Mouse (Mus musculus): ENCODE measurements around the gene Tmem163. TPM values are rescaled to one million over a fixed set of nuclear protein-coding genes. Genes with fewer than 3 reads are reported as not detected.

The Tmem163 gene
- polyA plus RNA-seq, 1 experiment from 2014 or later: 0.69 TPM

DNA sequence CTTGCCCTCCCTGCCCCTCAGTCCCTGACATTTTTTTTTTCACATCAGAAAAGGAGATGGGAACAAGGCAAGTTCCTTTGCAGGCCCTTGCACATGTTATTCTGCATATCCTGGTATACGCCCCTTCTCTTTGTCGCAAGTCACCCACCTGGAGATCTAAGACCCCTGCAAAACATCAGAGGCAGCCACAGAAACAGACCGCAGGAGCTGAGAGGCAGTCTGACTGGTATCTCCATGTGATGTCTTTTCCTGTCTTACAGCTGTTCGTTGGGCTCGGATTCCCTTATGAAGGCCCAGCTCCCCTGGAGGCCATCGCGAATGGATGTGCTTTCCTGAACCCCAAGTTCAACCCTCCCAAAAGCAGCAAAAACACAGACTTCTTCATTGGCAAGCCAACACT lies 219.8 kb downstream of the Tmem163 start:
- no peak for TF ChIP-seq CTCF (IDR thresholded peaks at IDR 0.05; ENCODE audit: low read depth)
- TF ChIP-seq EP300 (optimal IDR thresholded peaks at IDR 0.05): no peak

DNA sequence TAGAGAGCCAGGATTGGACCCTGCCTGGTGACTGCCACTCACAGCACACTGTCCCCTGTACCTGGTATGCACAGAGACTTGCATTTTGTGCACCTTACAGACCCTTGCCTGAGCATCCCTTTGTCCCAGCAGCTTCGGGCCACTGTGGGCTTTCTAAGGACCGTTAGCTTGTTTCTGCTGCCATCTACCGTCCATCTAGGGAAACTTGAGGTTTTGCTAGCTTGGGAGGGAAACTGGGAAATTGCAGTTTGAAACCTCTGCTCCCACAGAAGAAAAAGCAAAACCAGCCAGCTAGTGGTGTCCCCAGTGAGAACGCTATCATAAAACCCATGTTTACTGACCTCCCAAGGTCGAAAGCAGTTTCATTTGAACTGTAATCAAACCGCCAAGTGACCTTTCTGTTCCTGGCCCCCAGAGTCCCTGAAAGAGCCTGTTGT lies 220.3 kb downstream of the Tmem163 start:
- Histone ChIP-seq H3K4me2 (replicated peaks; ENCODE audit: low read depth) (no peak overlapping the region), H3K4me3 (ENCODE audit: low read depth, low read length) (no peak overlapping the region), H3K9me3 (ENCODE audit: control insufficient read depth, low read length) (no peaks in the 10 kb centered on the region), H3K36me3 (ENCODE audit: control insufficient read depth, insufficient read depth, low read length) (peaks cover 4% of the 10 kb centered on the region; the same call in 1 of the 2 replicates), H3K27me3 (ENCODE audit: control insufficient read depth, insufficient read depth, low read length) (no peaks in the 10 kb centered on the region), H3K27ac (replicated peaks) (no peak overlapping the region), H3K9ac (ENCODE audit: low read length) (no peak overlapping the region), H3K4me1 (replicated peaks; ENCODE audit: control insufficient read depth, insufficient read depth) (no peaks in the 10 kb centered on the region)
- ATAC-seq (ENCODE audit: low FRiP score, low TSS enrichment) (peak; percentile 54), DNase-seq (ENCODE audit: low spot score) (peak; percentile 54)
- WGBS: 14% methylated on average over 6 of the region's 6 CpGs
- TF ChIP-seq EP300 (optimal IDR thresholded peaks at IDR 0.05) (no peak), CTCF (IDR thresholded peaks at IDR 0.05; ENCODE audit: low read depth) (peak; percentile 95)

More for the DNA sequence above, 219.8 kb downstream of the Tmem163 start:
- ATAC-seq (ENCODE audit: low FRiP score, low TSS enrichment) (no peak), DNase-seq (ENCODE audit: low spot score) (no peak)
- Histone ChIP-seq H3K27me3 (ENCODE audit: control insufficient read depth, insufficient read depth, low read length) (no peaks in the 10 kb centered on the region), H3K36me3 (ENCODE audit: control insufficient read depth, insufficient read depth, low read length) (peaks cover 4% of the 10 kb centered on the region; the same call in 1 of the 2 replicates), H3K9me3 (ENCODE audit: control insufficient read depth, low read length) (no peaks in the 10 kb centered on the region), H3K4me2 (replicated peaks; ENCODE audit: low read depth) (no peak overlapping the region), H3K4me1 (replicated peaks; ENCODE audit: control insufficient read depth, insufficient read depth) (no peaks in the 10 kb centered on the region), H3K27ac (replicated peaks) (no peak overlapping the region), H3K9ac (ENCODE audit: low read length) (no peak overlapping the region), H3K4me3 (ENCODE audit: low read depth, low read length) (no peak overlapping the region)
- 88% methylated on average over 7 of the region's 7 CpGs for WGBS

GRCm38 (mm10) chr1:127453397-127453796 lies 226.0 kb downstream of the Tmem163 start:
- Histone ChIP-seq H3K4me3 (ENCODE audit: low read depth, low read length) (no peak overlapping the region), H3K27ac (replicated peaks) (no peak overlapping the region), H3K9ac (ENCODE audit: low read length) (no peak overlapping the region), H3K27me3 (ENCODE audit: control insufficient read depth, insufficient read depth, low read length) (no peaks in the 10 kb centered on the region), H3K9me3 (ENCODE audit: control insufficient read depth, low read length) (no peaks in the 10 kb centered on the region), H3K36me3 (ENCODE audit: control insufficient read depth, insufficient read depth, low read length) (no peaks in the 10 kb centered on the region), H3K4me1 (replicated peaks; ENCODE audit: control insufficient read depth, insufficient read depth) (no peaks in the 10 kb centered on the region), H3K4me2 (replicated peaks; ENCODE audit: low read depth) (no peak overlapping the region)
- ATAC-seq (ENCODE audit: low FRiP score, low TSS enrichment) (no peak), DNase-seq (ENCODE audit: low spot score) (no peak)
- 92% methylated on average over 6 of the region's 6 CpGs for WGBS
- TF ChIP-seq EP300 (optimal IDR thresholded peaks at IDR 0.05): no peak
- no peak for TF ChIP-seq CTCF (IDR thresholded peaks at IDR 0.05; ENCODE audit: low read depth)

GRCm38 (mm10) chr1:127444836-127445485 lies 234.4 kb downstream of the Tmem163 start:
- DNase-seq (ENCODE audit: low spot score) (no peak), ATAC-seq (ENCODE audit: low FRiP score, low TSS enrichment) (no peak)
- no peak overlapping the region for H3K27ac ChIP-seq (replicated peaks)
- H3K9me3 ChIP-seq (ENCODE audit: control insufficient read depth, low read length): no peaks in the 10 kb centered on the region
- H3K36me3 ChIP-seq (ENCODE audit: control insufficient read depth, insufficient read depth, low read length): peaks cover 5% of the 10 kb centered on the region; the same call in 1 of the 2 replicates
- H3K9ac ChIP-seq (ENCODE audit: low read length): no peak overlapping the region
- no peaks in the 10 kb centered on the region for H3K27me3 ChIP-seq (ENCODE audit: control insufficient read depth, insufficient read depth, low read length)
- H3K4me3 ChIP-seq (ENCODE audit: low read depth, low read length): no peak overlapping the region
- whole genome bisulfite sequencing: 54% methylated on average over 5 of the region's 5 CpGs
- H3K4me1 ChIP-seq (replicated peaks; ENCODE audit: control insufficient read depth, insufficient read depth): no peaks in the 10 kb centered on the region
- TF ChIP-seq CTCF (IDR thresholded peaks at IDR 0.05; ENCODE audit: low read depth) (no peak), EP300 (optimal IDR thresholded peaks at IDR 0.05) (no peak)
- H3K4me2 ChIP-seq (replicated peaks; ENCODE audit: low read depth): no peak overlapping the region

DNA sequence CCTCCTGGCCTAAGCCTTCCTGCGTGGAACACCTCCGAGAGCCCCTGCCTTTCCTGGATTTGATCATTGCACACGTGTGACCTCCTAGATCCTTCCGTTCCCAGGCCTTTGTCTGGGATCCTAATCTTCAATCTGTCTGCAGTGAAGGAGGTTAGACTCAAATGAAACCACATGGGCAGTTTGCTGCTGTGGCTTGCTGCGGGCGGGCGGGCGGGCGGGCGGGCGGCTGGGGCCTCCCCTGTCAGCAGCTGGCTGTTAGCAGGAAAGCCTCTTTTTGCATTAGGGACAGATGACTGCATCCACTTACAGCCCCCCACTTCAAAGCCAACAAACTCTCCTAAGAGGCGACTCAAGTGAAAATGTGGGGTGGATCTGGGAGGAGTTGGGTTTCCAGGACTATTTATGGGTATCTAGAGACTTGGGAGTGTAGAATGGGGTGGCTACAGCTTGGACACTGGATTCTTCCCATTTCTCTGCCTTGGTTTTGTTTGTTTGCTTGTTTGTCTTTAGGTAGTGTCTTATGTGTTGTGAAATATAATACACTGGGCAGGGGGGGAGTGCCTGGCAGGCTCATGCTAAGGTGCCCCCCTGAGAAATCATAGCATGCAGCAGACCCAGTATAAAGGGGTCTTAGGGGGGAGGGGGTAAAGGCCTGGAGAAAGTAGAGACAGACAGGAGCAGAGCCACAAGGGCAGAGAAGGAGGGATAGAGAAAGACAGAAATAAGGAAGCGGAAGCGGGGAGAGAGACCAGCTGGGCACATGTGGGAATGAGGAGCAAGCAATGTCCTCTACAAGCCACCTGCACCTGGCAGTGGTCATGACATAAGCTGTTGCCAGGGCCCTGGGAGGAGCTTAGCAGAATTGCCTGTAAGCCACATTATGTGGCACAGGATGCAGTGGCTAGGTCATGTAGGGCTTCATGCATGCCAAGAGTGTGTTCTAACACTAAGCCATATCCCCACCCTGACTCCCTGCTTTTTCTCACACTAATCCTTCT lies 236.2 kb downstream of the Tmem163 start:
- ATAC-seq (ENCODE audit: low FRiP score, low TSS enrichment) (no peak), DNase-seq (ENCODE audit: low spot score) (no peak)
- 60% methylated on average over 14 of the region's 14 CpGs for WGBS
- H3K9ac ChIP-seq (ENCODE audit: low read length): no peak overlapping the region
- H3K27ac ChIP-seq (replicated peaks): no peak overlapping the region
- no peak overlapping the region for H3K4me3 ChIP-seq (ENCODE audit: low read depth, low read length)
- H3K36me3 ChIP-seq (ENCODE audit: control insufficient read depth, insufficient read depth, low read length): peaks cover 3% of the 10 kb centered on the region; the same call in 1 of the 2 replicates
- TF ChIP-seq CTCF (IDR thresholded peaks at IDR 0.05; ENCODE audit: low read depth) (no peak), EP300 (optimal IDR thresholded peaks at IDR 0.05) (no peak)
- no peaks in the 10 kb centered on the region for H3K4me1 ChIP-seq (replicated peaks; ENCODE audit: control insufficient read depth, insufficient read depth)
- H3K27me3 ChIP-seq (ENCODE audit: control insufficient read depth, insufficient read depth, low read length): no peaks in the 10 kb centered on the region
- no peaks in the 10 kb centered on the region for H3K9me3 ChIP-seq (ENCODE audit: control insufficient read depth, low read length)
- no peak overlapping the region for H3K4me2 ChIP-seq (replicated peaks; ENCODE audit: low read depth)

All from stomach, postnatal 0 days (tissue).